Mouse (Mus musculus): ENCODE results near the gene Ticrr.

- TF ChIP-seq USF1 (IDR thresholded peaks at IDR 0.05; ENCODE audit: low read depth), result no peak
- TF ChIP-seq CTCF (IDR thresholded peaks at IDR 0.05; ENCODE audit: control insufficient read depth, insufficient read depth, insufficient read length), result peak; percentile 21
- TF ChIP-seq CEBPB (IDR thresholded peaks at IDR 0.05; ENCODE audit: low read depth), result no peak
- TF ChIP-seq FOSL1 (IDR thresholded peaks at IDR 0.05; ENCODE audit: insufficient read depth, low read length, poor library complexity, severe bottlenecking), result no peak
These were observed 69.9 kb downstream of the Ticrr start for GRCm38 (mm10) chr7:79729743-79730370.

All from C2C12 (cell line).